Mouse (Mus musculus): ENCODE measurements at regions not wholly inside any gene's neighbourhood (a gene's known extent, or its start where the extent isn't known, plus 50 kb on each side); places are given as distances from the start of the nearest gene placed in this dataset.

GRCm38 (mm10) chr6:31189060-31189459 is 209.5 kb upstream of the Mkln1 start:
- WGBS = 61% methylated on average over 7 of the region's 7 CpGs
- DNase-seq (ENCODE audit: low spot score) = peak; percentile 21
- no peak overlapping the region for H3K4me3 ChIP-seq
- no peaks in the 10 kb centered on the region for H3K4me1 ChIP-seq
- H3K27me3 ChIP-seq (ENCODE audit: low read depth, poor library complexity, severe bottlenecking) = no peaks in the 10 kb centered on the region; the same call in 1 of the 2 replicates
- no peaks in the 10 kb centered on the region for H3K9me3 ChIP-seq (replicated peaks)
- H3K36me3 ChIP-seq = no peaks in the 10 kb centered on the region
- no peak overlapping the region for H3K27ac ChIP-seq (replicated peaks)

GRCm38 (mm10) chr6:31190070-31190469 is 208.5 kb upstream of the Mkln1 start:
- DNase-seq (ENCODE audit: low spot score) = no peak
- no peak overlapping the region for H3K27ac ChIP-seq (replicated peaks)
- no peaks in the 10 kb centered on the region for H3K36me3 ChIP-seq
- H3K27me3 ChIP-seq (ENCODE audit: low read depth, poor library complexity, severe bottlenecking) = no peaks in the 10 kb centered on the region; the same call in 1 of the 2 replicates
- no peak overlapping the region for H3K4me3 ChIP-seq
- no peaks in the 10 kb centered on the region for H3K4me1 ChIP-seq
- WGBS = 84% methylated on average over 5 of the region's 5 CpGs
- H3K9me3 ChIP-seq (replicated peaks) = no peaks in the 10 kb centered on the region

- Histone ChIP-seq H3K4me1 (0 out of 2 replicates have a peak, but pooled peaks cover 2% of the 10 kb centered on the region), H3K36me3 (no peaks in the 10 kb centered on the region), H3K27me3 (ENCODE audit: low read depth, poor library complexity, severe bottlenecking) (no peaks in the 10 kb centered on the region; the same call in 1 of the 2 replicates), H3K4me3 (no peak overlapping the region), H3K27ac (replicated peaks) (no peak overlapping the region), H3K9me3 (replicated peaks) (no peaks in the 10 kb centered on the region)
- WGBS = 62% methylated on average over 5 of the region's 5 CpGs
- no peak for DNase-seq (ENCODE audit: low spot score)
Measured at GRCm38 (mm10) chr6:31190628-31191373, 207.7 kb upstream of the Mkln1 start.

- H3K9me3 ChIP-seq (replicated peaks) = no peaks in the 10 kb centered on the region
- H3K36me3 ChIP-seq = no peaks in the 10 kb centered on the region
- 86% methylated on average over 14 of the region's 14 CpGs for WGBS
- no peaks in the 10 kb centered on the region; the same call in 1 of the 2 replicates for H3K27me3 ChIP-seq (ENCODE audit: low read depth, poor library complexity, severe bottlenecking)
- H3K4me1 ChIP-seq = 0 out of 2 replicates have a peak, but pooled peaks cover 4% of the 10 kb centered on the region
- no peak overlapping the region; the same call in 1 of the 2 replicates for H3K27ac ChIP-seq (replicated peaks)
- no peak for DNase-seq (ENCODE audit: low spot score)
- H3K4me3 ChIP-seq = no peak overlapping the region
Measured at GRCm38 (mm10) chr6:31191577-31191976, 207.0 kb upstream of the Mkln1 start.

GRCm38 (mm10) chr6:31192197-31192596 is 206.3 kb upstream of the Mkln1 start:
- no peak for DNase-seq (ENCODE audit: low spot score)
- Histone ChIP-seq H3K27ac (replicated peaks) (no peak overlapping the region; the same call in 1 of the 2 replicates), H3K9me3 (replicated peaks) (no peaks in the 10 kb centered on the region), H3K4me3 (no peak overlapping the region), H3K27me3 (ENCODE audit: low read depth, poor library complexity, severe bottlenecking) (no peaks in the 10 kb centered on the region; the same call in 1 of the 2 replicates), H3K4me1 (0 out of 2 replicates have a peak, but pooled peaks cover 4% of the 10 kb centered on the region), H3K36me3 (no peaks in the 10 kb centered on the region)
- WGBS = 86% methylated on average over 4 of the region's 4 CpGs

GRCm38 (mm10) chr6:31193202-31193601 is 205.3 kb upstream of the Mkln1 start:
- H3K4me3 ChIP-seq = no peak overlapping the region
- no peaks in the 10 kb centered on the region for H3K9me3 ChIP-seq (replicated peaks)
- 86% methylated on average over 5 of the region's 5 CpGs for WGBS
- no peak for DNase-seq (ENCODE audit: low spot score)
- no peaks in the 10 kb centered on the region; the same call in 1 of the 2 replicates for H3K27me3 ChIP-seq (ENCODE audit: low read depth, poor library complexity, severe bottlenecking)
- H3K4me1 ChIP-seq = 0 out of 2 replicates have a peak, but pooled peaks cover 4% of the 10 kb centered on the region
- no peak overlapping the region for H3K27ac ChIP-seq (replicated peaks)
- no peaks in the 10 kb centered on the region for H3K36me3 ChIP-seq

GRCm38 (mm10) chr6:31197631-31198338 is 200.8 kb upstream of the Mkln1 start:
- Histone ChIP-seq H3K9me3 (replicated peaks) (no peaks in the 10 kb centered on the region), H3K4me1 (0 out of 2 replicates have a peak, but pooled peaks cover 4% of the 10 kb centered on the region), H3K27ac (replicated peaks) (no peak overlapping the region), H3K27me3 (ENCODE audit: low read depth, poor library complexity, severe bottlenecking) (no peaks in the 10 kb centered on the region; the same call in 1 of the 2 replicates), H3K4me3 (no peak overlapping the region), H3K36me3 (no peaks in the 10 kb centered on the region)
- DNase-seq (ENCODE audit: low spot score) = no peak
- 60% methylated on average over 4 of the region's 4 CpGs for WGBS

GRCm38 (mm10) chr6:31198340-31198739 is 200.2 kb upstream of the Mkln1 start:
- WGBS = 84% methylated on average over 8 of the region's 8 CpGs
- Histone ChIP-seq H3K9me3 (replicated peaks) (no peaks in the 10 kb centered on the region), H3K4me1 (0 out of 2 replicates have a peak, but pooled peaks cover 4% of the 10 kb centered on the region), H3K27ac (replicated peaks) (no peak overlapping the region), H3K36me3 (no peaks in the 10 kb centered on the region), H3K4me3 (no peak overlapping the region), H3K27me3 (ENCODE audit: low read depth, poor library complexity, severe bottlenecking) (no peaks in the 10 kb centered on the region)
- no peak for DNase-seq (ENCODE audit: low spot score)

- Histone ChIP-seq H3K27ac (replicated peaks) (no peak overlapping the region), H3K4me3 (no peak overlapping the region), H3K9me3 (replicated peaks) (no peaks in the 10 kb centered on the region), H3K4me1 (0 out of 2 replicates have a peak, but pooled peaks cover 3% of the 10 kb centered on the region), H3K36me3 (no peaks in the 10 kb centered on the region), H3K27me3 (ENCODE audit: low read depth, poor library complexity, severe bottlenecking) (no peaks in the 10 kb centered on the region)
- DNase-seq (ENCODE audit: low spot score) = no peak
- 90% methylated on average over 3 of the region's 3 CpGs for WGBS
Measured at GRCm38 (mm10) chr6:31200705-31201104, 197.8 kb upstream of the Mkln1 start.

GRCm38 (mm10) chr6:31201375-31201972 is 197.1 kb upstream of the Mkln1 start:
- no peaks in the 10 kb centered on the region for H3K36me3 ChIP-seq
- H3K9me3 ChIP-seq (replicated peaks) = no peaks in the 10 kb centered on the region
- no peaks in the 10 kb centered on the region for H3K27me3 ChIP-seq (ENCODE audit: low read depth, poor library complexity, severe bottlenecking)
- WGBS = 86% methylated on average over 4 of the region's 4 CpGs
- DNase-seq (ENCODE audit: low spot score) = no peak
- H3K27ac ChIP-seq (replicated peaks) = no peak overlapping the region
- H3K4me1 ChIP-seq = no peaks in the 10 kb centered on the region
- H3K4me3 ChIP-seq = no peak overlapping the region

GRCm38 (mm10) chr6:31202594-31202993 is 195.9 kb upstream of the Mkln1 start:
- Histone ChIP-seq H3K27ac (replicated peaks) (no peak overlapping the region), H3K4me3 (no peak overlapping the region), H3K27me3 (ENCODE audit: low read depth, poor library complexity, severe bottlenecking) (no peaks in the 10 kb centered on the region), H3K4me1 (no peaks in the 10 kb centered on the region), H3K9me3 (replicated peaks) (no peaks in the 10 kb centered on the region), H3K36me3 (no peaks in the 10 kb centered on the region)
- no peak for DNase-seq (ENCODE audit: low spot score)

GRCm38 (mm10) chr6:31204434-31204833 is 194.1 kb upstream of the Mkln1 start:
- no peaks in the 10 kb centered on the region for H3K27me3 ChIP-seq (ENCODE audit: low read depth, poor library complexity, severe bottlenecking)
- DNase-seq (ENCODE audit: low spot score) = no peak
- H3K36me3 ChIP-seq = no peaks in the 10 kb centered on the region
- WGBS = 92% methylated on average over 3 of the region's 3 CpGs
- H3K4me1 ChIP-seq = no peaks in the 10 kb centered on the region
- H3K27ac ChIP-seq (replicated peaks) = no peak overlapping the region
- no peak overlapping the region for H3K4me3 ChIP-seq
- no peaks in the 10 kb centered on the region for H3K9me3 ChIP-seq (replicated peaks)
